Mouse (Mus musculus): Measurements from ENCODE around the gene Hcfc2.

DNA sequence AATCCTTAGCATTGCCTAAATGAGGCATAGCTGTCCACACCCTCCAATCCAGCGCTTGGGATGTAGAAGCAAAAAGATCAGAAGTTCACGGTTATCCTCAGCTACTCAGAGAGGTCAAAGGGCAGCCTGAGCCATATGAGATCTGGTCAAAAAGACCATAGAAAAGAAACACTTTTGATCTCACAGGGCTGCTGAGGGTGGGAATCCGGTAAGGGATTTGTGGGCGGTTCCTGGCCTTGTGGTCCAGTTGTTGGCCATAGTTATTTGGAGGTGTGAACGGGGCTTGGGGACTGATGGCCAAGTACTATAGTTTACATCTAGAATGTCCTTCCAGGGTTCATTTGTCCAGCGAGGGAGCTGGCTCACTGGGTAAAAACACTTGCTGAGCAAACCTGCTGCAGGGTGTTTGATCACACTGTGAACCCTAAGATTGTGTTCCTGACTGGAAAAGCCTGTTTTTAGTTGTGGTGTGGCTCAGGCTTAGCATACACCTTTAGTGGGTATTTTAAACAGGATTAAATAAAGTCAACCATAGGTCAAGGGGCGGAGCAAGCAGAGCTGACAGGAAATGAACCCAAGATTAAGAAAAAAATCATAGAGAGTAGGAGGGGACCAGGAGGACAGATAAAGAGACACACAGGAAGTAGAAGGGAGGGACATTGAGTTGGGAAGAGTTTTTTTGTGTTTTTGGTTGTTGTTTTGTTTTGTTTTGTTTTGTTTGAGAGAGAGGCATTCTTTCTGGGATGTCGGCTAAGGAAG lies 83.0 kb downstream of the Hcfc2 start:
- TF ChIP-seq POLR2A (IDR thresholded peaks at IDR 0.05; ENCODE audit: borderline replicate concordance, control insufficient read depth, low read depth, low read length) (no peak), CTCF (IDR thresholded peaks at IDR 0.05; ENCODE audit: control insufficient read depth, insufficient read depth, low read length) (no peak)
